Mouse (Mus musculus) liver, embryonic 13.5 days (tissue): ENCODE measurements around the gene Ctnnbip1. TPM values are rescaled to one million over a fixed set of nuclear protein-coding genes. Genes with fewer than 3 reads are reported as not detected.

Experiments
- ATAC-seq: fragments of 200-750 bp; cut with Nextera tagmentation; 2 replicates; pipeline ENCODE4 v1.8.0; 2017; ENCODE audit warnings: low read depth, mild to moderate bottlenecking, moderate number of reproducible peaks, moderate library complexity
- DNase-seq: peaks from one replicate; pipeline ENCODE4 v3.0.0; 2022
- H3K27ac ChIP-seq: fragments of 300-500 bp; sonication (generic); 2 replicates; pipeline ENCODE4 v1.5.1; 2015; ENCODE audit warnings: moderate library complexity, mild to moderate bottlenecking, inconsistent platforms
- H3K27me3 ChIP-seq: fragments of 300-500 bp; sonication (generic); 2 replicates; pipeline ENCODE4 v1.6.1; 2015; ENCODE audit warnings: mild to moderate bottlenecking, inconsistent platforms
- H3K36me3 ChIP-seq: fragments of 300-500 bp; sonication (generic); 2 replicates; pipeline ENCODE4 v1.6.1; 2015; ENCODE audit warnings: mild to moderate bottlenecking, inconsistent platforms
- H3K4me1 ChIP-seq: fragments of 300-500 bp; sonication (generic); replicated peaks from 2 replicates; pipeline ENCODE4 v1.6.1; 2015; ENCODE audit warnings: inconsistent platforms
- H3K4me2 ChIP-seq: fragments of 300-500 bp; sonication (generic); 2 replicates; pipeline ENCODE4 v1.6.1; 2015; ENCODE audit warnings: inconsistent platforms, mild to moderate bottlenecking, moderate library complexity
- H3K4me3 ChIP-seq: fragments of 300-500 bp; sonication (generic); replicated peaks from 2 replicates; pipeline ENCODE4 v1.5.1; 2015; ENCODE audit warnings: mild to moderate bottlenecking, inconsistent platforms
- H3K9ac ChIP-seq: fragments of 300-500 bp; sonication (generic); 2 replicates; pipeline ENCODE4 v1.6.1; 2015; ENCODE audit warnings: mild to moderate bottlenecking, inconsistent platforms
- H3K9me3 ChIP-seq: fragments of 300-500 bp; sonication (generic); replicated peaks from 2 replicates; pipeline ENCODE4 v1.6.1; 2016; ENCODE audit warnings: inconsistent platforms
- WGBS: fragments of 180-500 bp; shearing (Covaris S2); methylation state at CpG from one replicate; pipeline ENCODE4 v1.1.7; 2015; ENCODE audit not compliant: insufficient replicate concordance; 5-methylcytosine and 5-hydroxymethylcytosine counted together
- polyA plus RNA-seq: library from polyadenylated mRNA; unstranded; fragments of >200 nt; fragmentation: Nextera tagmentation; extraction: Ambion mirVana; gene quantifications from 2 replicates; pipeline ENCODE4 v1.2.1, GENCODE M21; 2015

The Ctnnbip1 gene
- polyA plus RNA-seq, 1 experiment from 2014 or later = 6.5 TPM

DNA sequence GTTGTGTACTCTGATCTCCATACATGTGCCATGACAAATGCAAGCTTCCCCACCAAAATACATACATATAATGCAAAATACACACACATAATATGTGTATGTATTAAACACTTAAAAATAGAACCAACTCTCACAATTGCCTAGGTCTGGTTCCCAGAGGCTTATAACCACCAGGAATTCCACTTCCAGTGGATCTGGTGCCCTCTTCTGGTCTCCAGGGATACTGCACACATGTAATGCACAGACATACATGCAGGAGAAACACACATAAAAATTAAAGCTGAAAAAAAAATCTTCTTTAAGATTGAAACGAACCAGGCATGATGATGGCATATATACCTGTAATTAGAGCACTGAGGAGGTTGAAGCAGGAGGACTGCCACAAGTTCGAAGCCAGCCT lies 73.5 kb downstream of the Ctnnbip1 start:
- H3K27me3 ChIP-seq = peaks cover 34% of the 10 kb centered on the region
- ATAC-seq = no peak
- no peak overlapping the region for H3K9ac ChIP-seq
- H3K4me2 ChIP-seq = no peak overlapping the region
- no peak overlapping the region for H3K4me3 ChIP-seq
- DNase-seq = no peak
- no peaks in the 10 kb centered on the region for H3K9me3 ChIP-seq
- no peak overlapping the region for H3K27ac ChIP-seq
- no peaks in the 10 kb centered on the region for H3K36me3 ChIP-seq
- WGBS = 67% methylated on average over 2 of the region's 2 CpGs
- peaks cover 13% of the 10 kb centered on the region; the same call in 1 of the 2 replicates for H3K4me1 ChIP-seq

DNA sequence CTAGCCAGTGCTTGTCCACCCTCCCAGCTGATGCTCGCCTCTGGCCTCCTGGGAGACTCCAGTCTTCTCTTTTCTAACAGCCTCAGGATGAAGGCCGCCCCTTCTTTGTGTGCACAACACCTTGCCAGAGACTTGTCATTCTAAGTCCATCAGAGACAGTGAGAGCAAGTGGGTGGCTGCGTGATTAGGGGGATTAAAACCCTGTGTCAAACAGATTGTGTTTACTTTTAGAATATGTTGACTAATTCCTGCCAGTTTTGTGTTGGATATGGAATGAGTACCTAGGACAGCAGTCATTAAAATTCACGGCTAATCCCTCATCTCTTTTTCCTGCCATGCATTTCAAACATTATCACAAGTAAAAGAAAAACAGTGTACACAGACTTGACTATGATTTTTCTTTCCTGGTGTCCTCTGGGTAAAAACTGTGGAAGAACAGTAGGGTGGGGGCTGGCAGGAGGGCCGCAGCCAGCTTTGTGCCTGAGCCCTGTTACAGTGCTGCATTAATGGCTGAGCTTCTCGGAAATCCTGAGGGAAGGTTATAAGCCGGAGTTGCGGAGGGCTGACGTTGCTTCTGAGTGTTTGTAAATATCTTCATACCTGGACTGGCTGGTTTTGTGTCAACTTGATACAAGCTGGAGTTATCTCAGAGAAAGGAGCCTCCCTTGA lies 77.0 kb downstream of the Ctnnbip1 start:
- 71% methylated on average over 9 of the region's 9 CpGs for WGBS
- Histone ChIP-seq H3K4me3 (no peak overlapping the region), H3K27ac (no peak overlapping the region), H3K9ac (no peak overlapping the region), H3K36me3 (no peaks in the 10 kb centered on the region), H3K4me2 (no peak overlapping the region), H3K4me1 (no peaks in the 10 kb centered on the region), H3K27me3 (no peaks in the 10 kb centered on the region), H3K9me3 (no peaks in the 10 kb centered on the region)
- ATAC-seq = no peak
- DNase-seq = no peak

- H3K9me3 ChIP-seq = no peaks in the 10 kb centered on the region
- H3K27me3 ChIP-seq = no peaks in the 10 kb centered on the region
- no peak for ATAC-seq
- H3K27ac ChIP-seq = no peak overlapping the region
- H3K36me3 ChIP-seq = no peaks in the 10 kb centered on the region
- H3K4me2 ChIP-seq = no peak overlapping the region
- H3K9ac ChIP-seq = no peak overlapping the region
- H3K4me1 ChIP-seq = 0 out of 2 replicates have a peak, but pooled peaks cover 2% of the 10 kb centered on the region
- no peak for DNase-seq
- WGBS = 65% methylated on average over 12 of the region's 12 CpGs
- H3K4me3 ChIP-seq = no peak overlapping the region
Measured at GRCm38 (mm10) chr4:149597641-149598208, 79.7 kb downstream of the Ctnnbip1 start.

- Histone ChIP-seq H3K4me2 (no peak overlapping the region), H3K27ac (no peak overlapping the region), H3K4me1 (0 out of 2 replicates have a peak, but pooled peaks cover 2% of the 10 kb centered on the region), H3K36me3 (no peaks in the 10 kb centered on the region), H3K27me3 (no peaks in the 10 kb centered on the region), H3K9ac (no peak overlapping the region), H3K9me3 (no peaks in the 10 kb centered on the region), H3K4me3 (no peak overlapping the region)
- no peak for ATAC-seq
- WGBS = 79% methylated on average over 6 of the region's 6 CpGs
- DNase-seq = no peak
Measured at GRCm38 (mm10) chr4:149599549-149599948, 81.5 kb downstream of the Ctnnbip1 start.

- Histone ChIP-seq H3K27me3 (no peaks in the 10 kb centered on the region), H3K36me3 (no peaks in the 10 kb centered on the region), H3K9me3 (no peaks in the 10 kb centered on the region), H3K27ac (no peak overlapping the region), H3K4me2 (no peak overlapping the region), H3K4me3 (no peak overlapping the region), H3K9ac (no peak overlapping the region), H3K4me1 (0 out of 2 replicates have a peak, but pooled peaks cover 2% of the 10 kb centered on the region)
- ATAC-seq (no peak), DNase-seq (no peak)
- 52% methylated on average over 4 of the region's 4 CpGs for WGBS
Measured at GRCm38 (mm10) chr4:149600130-149600529, 82.1 kb downstream of the Ctnnbip1 start.

- Histone ChIP-seq H3K4me1 (0 out of 2 replicates have a peak, but pooled peaks cover 2% of the 10 kb centered on the region), H3K27ac (no peak overlapping the region), H3K9me3 (no peaks in the 10 kb centered on the region), H3K36me3 (no peaks in the 10 kb centered on the region), H3K9ac (no peak overlapping the region), H3K4me2 (no peak overlapping the region), H3K4me3 (no peak overlapping the region), H3K27me3 (no peaks in the 10 kb centered on the region)
- no peak for ATAC-seq
- WGBS = 26% methylated on average over 4 of the region's 4 CpGs
- DNase-seq = no peak
Measured at GRCm38 (mm10) chr4:149601484-149601883, 83.4 kb downstream of the Ctnnbip1 start.

DNA sequence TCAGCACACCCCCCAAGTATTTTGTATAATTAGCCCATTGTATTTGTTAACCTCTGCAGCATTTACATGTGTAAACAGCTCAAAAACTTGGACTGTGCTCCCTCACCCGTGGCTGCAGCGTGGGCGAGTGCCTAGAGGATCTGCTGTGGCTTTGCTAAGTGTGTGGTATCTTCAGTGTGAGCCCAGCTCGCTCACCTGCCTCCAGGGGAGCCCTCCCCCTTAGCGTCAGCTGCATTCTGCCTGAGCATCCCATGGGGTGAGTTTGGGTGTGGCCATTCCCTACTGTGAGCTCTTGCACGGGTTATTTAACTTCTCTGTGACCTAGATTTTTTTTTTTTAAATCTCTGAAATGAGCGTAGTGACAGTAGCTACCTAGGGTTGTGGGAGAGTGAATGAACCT lies 84.2 kb downstream of the Ctnnbip1 start:
- Histone ChIP-seq H3K9me3 (no peaks in the 10 kb centered on the region), H3K27me3 (no peaks in the 10 kb centered on the region), H3K27ac (no peak overlapping the region), H3K9ac (no peak overlapping the region), H3K4me2 (no peak overlapping the region), H3K4me3 (no peak overlapping the region), H3K4me1 (peaks cover 6% of the 10 kb centered on the region; the same call in 1 of the 2 replicates), H3K36me3 (no peaks in the 10 kb centered on the region)
- DNase-seq = no peak
- no peak for ATAC-seq
- 56% methylated on average over 7 of the region's 7 CpGs for WGBS

DNA sequence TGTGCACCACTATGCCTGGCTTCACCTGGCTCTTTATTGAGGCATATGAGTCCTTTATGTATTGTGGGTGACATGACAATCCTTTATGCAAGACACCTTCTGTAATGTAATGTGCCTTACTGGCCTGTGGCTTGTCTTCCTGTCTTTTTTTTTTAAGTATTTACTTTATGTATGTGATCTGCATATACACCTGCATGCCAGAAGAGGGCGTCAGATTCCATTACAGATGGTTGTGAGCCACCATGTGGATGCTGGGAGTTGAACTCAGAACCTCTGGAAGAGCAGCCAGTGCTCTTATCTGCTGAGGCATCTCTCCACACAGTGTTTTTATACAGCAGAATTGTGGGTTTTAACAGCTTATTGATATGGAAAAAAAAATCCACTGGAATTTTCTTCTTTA lies 85.8 kb downstream of the Ctnnbip1 start:
- H3K27ac ChIP-seq = no peak overlapping the region
- no peaks in the 10 kb centered on the region for H3K27me3 ChIP-seq
- no peak overlapping the region for H3K9ac ChIP-seq
- H3K4me3 ChIP-seq = no peak overlapping the region
- no peaks in the 10 kb centered on the region for H3K36me3 ChIP-seq
- WGBS = 23% methylated on average over 1 of the region's 1 CpGs
- no peak overlapping the region for H3K4me2 ChIP-seq
- DNase-seq = no peak
- peaks cover 11% of the 10 kb centered on the region; the same call in 1 of the 2 replicates for H3K4me1 ChIP-seq
- no peaks in the 10 kb centered on the region for H3K9me3 ChIP-seq
- ATAC-seq = no peak

DNA sequence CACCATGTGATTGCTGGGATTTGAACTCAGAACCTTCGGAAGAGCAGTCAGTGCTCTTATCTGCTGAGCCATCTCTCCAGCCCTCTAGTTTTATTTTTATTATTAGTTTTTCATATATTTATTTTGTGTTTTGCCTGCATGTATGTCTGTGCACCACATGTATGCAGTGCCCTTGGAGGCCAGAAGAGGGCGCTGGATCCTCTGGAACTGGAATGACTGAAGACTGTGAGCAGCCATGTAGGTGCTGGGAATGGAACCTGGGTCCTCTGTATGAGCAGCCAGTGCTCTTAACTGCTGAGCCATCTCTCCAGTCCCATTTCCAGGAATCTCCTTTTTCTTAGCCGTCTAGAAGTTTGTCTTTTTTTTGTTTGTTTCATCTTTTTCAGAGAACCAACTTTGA lies 86.5 kb downstream of the Ctnnbip1 start:
- WGBS = 64% methylated on average over 3 of the region's 3 CpGs
- ATAC-seq = no peak
- Histone ChIP-seq H3K27ac (no peak overlapping the region), H3K4me1 (peaks cover 11% of the 10 kb centered on the region; the same call in 1 of the 2 replicates), H3K4me2 (no peak overlapping the region), H3K9me3 (no peaks in the 10 kb centered on the region), H3K4me3 (no peak overlapping the region), H3K9ac (no peak overlapping the region), H3K36me3 (no peaks in the 10 kb centered on the region), H3K27me3 (no peaks in the 10 kb centered on the region)
- DNase-seq = no peak

GRCm38 (mm10) chr4:149606056-149606455 lies 88.0 kb downstream of the Ctnnbip1 start:
- H3K9ac ChIP-seq = no peak overlapping the region
- ATAC-seq (no peak), DNase-seq (no peak)
- WGBS = 59% methylated on average over 17 of the region's 18 CpGs
- no peak overlapping the region for H3K27ac ChIP-seq
- peaks cover 11% of the 10 kb centered on the region; the same call in 1 of the 2 replicates for H3K4me1 ChIP-seq
- H3K4me3 ChIP-seq = no peak overlapping the region
- no peak overlapping the region for H3K4me2 ChIP-seq
- no peaks in the 10 kb centered on the region for H3K27me3 ChIP-seq
- no peaks in the 10 kb centered on the region for H3K36me3 ChIP-seq
- no peaks in the 10 kb centered on the region for H3K9me3 ChIP-seq

DNA sequence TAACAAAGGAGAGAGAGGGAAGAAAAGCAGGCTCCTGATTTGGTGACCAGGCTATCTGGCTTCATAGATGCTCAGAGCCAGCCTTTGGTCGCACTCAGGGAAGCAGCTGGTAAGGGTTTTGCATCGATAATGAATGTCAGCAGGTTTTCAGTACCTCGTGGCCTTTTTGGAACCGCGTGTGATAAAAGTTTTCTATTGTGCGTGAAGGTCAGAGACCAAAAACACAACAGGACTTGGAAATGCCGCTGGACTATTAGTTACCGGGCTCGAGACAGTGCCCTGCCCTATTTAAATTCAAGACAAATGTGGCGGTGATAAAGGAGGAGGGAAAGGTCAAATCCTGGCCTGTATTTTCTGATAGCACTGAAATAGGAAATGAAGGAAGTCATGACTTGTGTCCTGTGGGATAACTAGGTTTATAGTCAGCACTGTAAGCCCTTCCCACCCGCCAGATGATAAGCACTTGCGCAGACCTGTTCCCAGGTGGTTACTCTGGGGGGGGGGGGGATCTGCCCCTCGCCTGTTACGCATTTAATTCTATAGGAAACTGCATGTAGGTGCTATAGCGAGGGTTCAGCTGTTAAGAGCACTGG lies 88.8 kb downstream of the Ctnnbip1 start:
- Histone ChIP-seq H3K4me1 (peaks cover 11% of the 10 kb centered on the region; the same call in 1 of the 2 replicates), H3K4me2 (no peak overlapping the region), H3K9me3 (no peaks in the 10 kb centered on the region), H3K36me3 (no peaks in the 10 kb centered on the region), H3K27me3 (no peaks in the 10 kb centered on the region), H3K27ac (no peak overlapping the region), H3K9ac (no peak overlapping the region), H3K4me3 (no peak overlapping the region)
- DNase-seq = no peak
- 27% methylated on average over 15 of the region's 15 CpGs for WGBS
- no peak for ATAC-seq
